Mouse (Mus musculus) embryo, embryonic 11 days (tissue): Measurements from ENCODE around the gene Snx32.

Experiments used
- DNase-seq: peaks from one replicate; pipeline ENCODE4 v3.0.0-alpha.2; 2015

Snx32 gene

GRCm38 (mm10) chr19:5477668-5478300, 32.6 kb downstream of the Snx32 start:
- DNase-seq = no peak

DNA sequence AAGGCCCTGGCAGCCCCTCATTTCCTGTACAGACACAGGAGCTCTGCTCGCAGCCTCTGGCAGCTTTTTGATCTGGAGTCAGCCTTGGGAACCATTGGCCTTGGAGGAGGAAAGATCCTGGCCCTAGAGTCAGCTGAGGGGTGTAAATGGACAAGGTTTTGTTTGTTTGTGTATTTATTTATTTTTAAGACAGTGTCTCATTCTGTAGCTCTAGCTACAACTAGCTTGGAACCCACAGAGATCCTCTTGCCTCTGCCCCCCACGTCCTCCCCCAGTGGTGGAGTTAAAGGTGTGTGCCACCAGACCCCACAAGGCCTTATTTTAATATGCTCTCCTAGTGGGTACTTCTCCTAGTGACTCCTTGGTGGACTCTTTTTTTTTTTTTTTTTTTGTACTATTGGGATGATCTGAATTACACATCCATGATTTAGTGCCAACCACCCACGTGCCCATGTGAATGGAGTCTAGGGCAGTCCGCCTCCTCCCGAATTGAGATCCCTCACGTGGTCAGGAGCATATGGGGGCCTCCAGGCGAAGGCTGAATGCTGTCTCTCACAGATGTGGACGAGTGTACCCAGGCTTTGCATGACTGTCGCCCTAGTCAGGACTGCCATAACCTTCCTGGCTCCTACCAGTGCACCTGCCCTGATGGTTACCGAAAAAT, 33.2 kb downstream of the Snx32 start:
- no peak for DNase-seq

GRCm38 (mm10) chr19:5475069-5475714, 35.1 kb downstream of the Snx32 start:
- DNase-seq = peak; percentile 39

- peak; percentile 74 for DNase-seq
Measured at GRCm38 (mm10) chr19:5474281-5475068, 35.9 kb downstream of the Snx32 start.

- DNase-seq = peak; percentile 90
Measured at GRCm38 (mm10) chr19:5473720-5474119, 36.6 kb downstream of the Snx32 start, which contains the start of gene Efemp2. Gene Efemp2, plus strand, starts transcription at chr19:5473954.

DNA sequence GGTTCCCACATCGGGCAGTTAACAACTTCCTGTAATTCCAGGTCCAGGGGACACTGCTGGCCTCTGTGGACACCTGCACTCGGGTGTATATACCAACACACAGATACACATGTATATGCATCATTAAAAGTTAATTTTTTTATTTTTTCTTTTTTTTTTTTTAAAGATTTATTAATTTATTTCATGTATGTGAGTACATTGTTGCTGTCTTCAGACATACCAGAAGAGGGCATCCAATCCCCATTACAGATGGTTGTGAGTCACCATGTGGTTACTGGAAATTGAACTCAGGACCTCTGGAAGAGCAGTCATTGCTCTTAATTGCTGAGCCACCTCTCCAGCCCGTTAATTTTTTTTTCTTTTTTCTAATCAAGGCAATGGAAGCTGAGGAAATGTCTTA, 37.5 kb downstream of the Snx32 start:
- DNase-seq = no peak

- DNase-seq = no peak
Measured at GRCm38 (mm10) chr19:5471846-5472245, 38.5 kb downstream of the Snx32 start.

DNA sequence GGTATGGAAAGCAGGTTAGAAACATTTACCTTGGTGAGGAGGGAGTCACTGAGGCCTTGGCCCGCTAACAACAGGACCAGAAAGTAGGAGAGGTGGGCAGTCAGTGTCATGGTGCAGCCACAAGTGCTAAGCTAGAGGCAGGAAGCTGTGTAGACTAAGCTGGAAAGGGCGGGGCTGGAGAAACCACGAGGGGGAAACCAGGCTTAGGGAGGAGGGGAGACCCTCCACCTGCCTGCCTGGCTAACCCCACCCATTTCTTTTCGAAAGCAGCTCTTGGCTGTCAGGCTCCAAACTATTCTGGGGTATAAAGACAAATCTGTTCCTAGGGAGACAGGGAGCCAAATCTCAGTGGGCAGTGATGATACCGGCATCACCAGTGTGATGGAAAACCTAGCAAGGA, 42.0 kb downstream of the Snx32 start, which contains the start of gene Ctsw:
Gene Ctsw, minus strand, starts transcription at position 134 of the 400 bp plus-strand sequence.
- no peak for DNase-seq

DNA sequence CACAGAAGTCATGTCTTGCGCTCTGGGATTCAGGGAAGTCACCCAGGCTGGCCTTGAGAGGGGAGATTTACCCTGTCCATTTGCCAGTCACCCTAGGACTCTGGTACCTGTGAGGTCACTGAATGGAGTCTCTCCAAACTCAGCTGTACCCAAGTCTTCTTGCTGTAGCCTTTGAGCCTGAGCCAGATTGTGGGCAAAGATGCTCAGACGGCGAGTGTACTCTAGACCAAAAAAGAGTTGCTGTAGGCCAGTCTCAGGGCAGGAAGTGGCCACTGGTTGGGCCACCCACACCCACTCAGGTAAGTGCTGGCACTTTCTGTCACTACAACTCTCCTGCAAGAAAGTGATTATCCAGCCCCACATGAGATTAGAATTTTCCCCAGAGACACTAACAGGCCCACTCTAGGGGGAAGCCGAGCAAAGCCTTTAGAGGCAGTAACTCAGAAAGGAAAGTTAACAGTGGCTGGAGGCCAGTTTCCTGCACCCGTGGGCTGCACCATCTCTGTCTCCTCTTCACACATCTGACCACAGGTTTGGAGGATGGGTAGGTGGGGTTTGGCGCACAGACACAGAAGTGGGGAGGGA, 43.3 kb downstream of the Snx32 start:
- DNase-seq = no peak

DNA sequence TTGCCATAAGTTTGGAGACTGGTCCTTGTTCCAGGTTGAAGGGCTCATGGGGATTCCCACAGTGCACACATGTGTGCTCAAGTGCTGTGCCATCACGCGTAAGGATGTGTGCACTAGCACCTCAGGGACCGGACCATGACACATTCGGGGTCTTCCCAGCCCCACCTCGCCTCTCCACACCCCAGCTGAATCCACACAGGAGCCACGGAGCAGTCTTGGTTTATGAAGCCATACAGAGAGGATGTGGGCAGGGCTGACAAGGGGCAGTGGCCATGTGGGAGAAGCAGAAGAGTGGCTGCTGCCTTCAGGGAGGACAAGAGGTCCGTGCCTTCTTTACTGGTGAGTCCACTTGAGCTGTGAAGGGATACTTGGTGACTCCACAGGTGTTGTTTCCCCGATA, 45.3 kb downstream of the Snx32 start:
- DNase-seq = no peak

- peak; percentile 85 for DNase-seq
Measured at GRCm38 (mm10) chr19:5463791-5464562, 46.4 kb downstream of the Snx32 start.

DNA sequence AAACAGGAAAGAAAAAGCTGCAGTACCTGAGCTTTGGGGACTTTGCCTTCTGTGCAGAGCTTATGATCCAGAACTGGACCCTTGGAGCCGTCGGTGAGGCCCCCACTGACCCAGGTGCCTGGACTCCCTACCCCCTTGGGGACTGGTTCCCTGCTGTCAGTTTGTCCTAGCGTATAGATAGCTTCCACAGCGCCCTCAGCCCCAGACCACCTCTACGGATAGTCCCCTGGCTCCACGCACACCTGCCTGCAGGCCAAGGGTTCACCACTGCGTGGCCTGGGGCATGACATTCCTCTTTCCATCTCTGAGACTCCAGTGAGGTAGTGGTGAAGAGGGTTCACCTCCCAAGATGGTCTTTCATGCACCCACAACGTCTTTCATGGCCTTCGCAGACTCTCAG, 47.1 kb downstream of the Snx32 start:
- no peak for DNase-seq

DNA sequence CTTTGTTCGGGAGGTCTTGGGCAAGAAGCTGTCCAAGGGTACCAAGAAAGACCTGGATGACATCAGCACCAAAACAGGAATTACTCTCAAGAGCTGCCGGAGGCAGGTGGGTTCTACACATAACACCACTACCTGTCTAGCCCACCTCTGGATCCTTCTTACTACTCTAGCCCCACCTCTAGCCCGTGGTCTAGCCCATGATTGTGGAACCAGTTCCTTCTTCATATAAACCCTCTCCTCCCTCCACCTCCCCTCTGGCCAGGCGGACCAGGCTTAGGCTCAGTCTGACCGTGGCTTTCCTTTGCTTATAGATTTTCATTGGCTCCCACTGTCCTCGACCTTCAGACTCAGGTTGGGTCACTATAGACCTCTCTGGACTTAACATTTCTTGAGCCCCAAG, 48.9 kb downstream of the Snx32 start:
- DNase-seq = no peak

DNA sequence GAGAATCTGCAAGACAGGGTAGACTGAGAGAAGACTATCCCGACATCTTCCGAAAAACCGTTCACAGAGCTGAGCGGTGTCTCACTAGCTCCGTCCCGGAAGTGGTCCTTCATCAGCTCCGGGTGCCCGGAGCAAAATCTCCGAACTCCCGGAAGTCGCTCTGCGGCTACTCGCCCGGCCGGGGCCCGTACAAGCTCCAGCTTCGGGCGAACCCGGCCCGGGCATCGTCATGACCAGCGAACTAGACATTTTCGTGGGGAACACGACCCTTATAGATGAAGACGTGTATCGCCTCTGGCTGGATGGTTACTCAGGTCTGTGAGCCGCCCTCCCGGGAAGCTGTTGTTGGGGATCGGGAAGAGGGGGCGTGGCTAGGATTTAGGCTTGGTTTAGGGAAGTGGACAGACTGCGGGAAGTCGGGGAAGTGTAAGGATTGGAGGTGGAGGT, 49.9 kb downstream of the Snx32 start, which contains the start of gene Fibp:
Gene Fibp, plus strand, starts transcription at position 151 of the 447 bp plus-strand sequence.
- peak; percentile 95 for DNase-seq

GRCm38 (mm10) chr19:5459896-5460295, 50.4 kb downstream of the Snx32 start:
- DNase-seq = no peak

- no peak for DNase-seq
Measured at GRCm38 (mm10) chr19:5459019-5459418, 51.3 kb downstream of the Snx32 start.

GRCm38 (mm10) chr19:5457746-5458442, 52.4 kb downstream of the Snx32 start, which contains the start of gene Ccdc85b:
Gene Ccdc85b, minus strand, starts transcription at chr19:5457894.
- no peak for DNase-seq

GRCm38 (mm10) chr19:5456922-5457745, 53.2 kb downstream of the Snx32 start:
- peak; percentile 97 for DNase-seq

- DNase-seq = peak; percentile 50
Measured at GRCm38 (mm10) chr19:5456241-5456921, 54.0 kb downstream of the Snx32 start.

GRCm38 (mm10) chr19:5455568-5455967, 54.8 kb downstream of the Snx32 start:
- DNase-seq = no peak
